Mouse (Mus musculus) hindbrain, embryonic 12.5 days (tissue): Measurements from ENCODE around the gene Atrip. TPM values are rescaled to one million over a fixed set of nuclear protein-coding genes. Genes with fewer than 3 reads are reported as not detected.
A peak's percentile ranks its signal among the peaks of the same experiment; 100 is the strongest.

Experiments used
- ATAC-seq: fragments of 200-750 bp; cut with Nextera tagmentation; 2 replicates; pipeline ENCODE4 v1.8.0; 2017; ENCODE audit warnings: moderate TSS enrichment; ENCODE audit not compliant: low FRiP score
- H3K27ac ChIP-seq: fragments of 300-500 bp; sonication (generic); 2 replicates; pipeline ENCODE4 v1.5.1; 2016; ENCODE audit warnings: mild to moderate bottlenecking
- H3K27me3 ChIP-seq: fragments of 300-500 bp; sonication (generic); 2 replicates; pipeline ENCODE4 v1.6.1; 2016; ENCODE audit warnings: mild to moderate bottlenecking
- H3K36me3 ChIP-seq: fragments of 300-500 bp; sonication (generic); 2 replicates; pipeline ENCODE4 v1.6.1; 2016; ENCODE audit warnings: mild to moderate bottlenecking
- H3K4me1 ChIP-seq: fragments of 300-500 bp; sonication (generic); 2 replicates; pipeline ENCODE4 v1.6.1; 2016
- H3K4me2 ChIP-seq: fragments of 300-500 bp; sonication (generic); replicated peaks from 2 replicates; pipeline ENCODE4 v1.6.1; 2016; ENCODE audit warnings: mild to moderate bottlenecking
- H3K4me3 ChIP-seq: fragments of 300-500 bp; sonication (generic); 2 replicates; pipeline ENCODE4 v1.5.1; 2016; ENCODE audit warnings: mild to moderate bottlenecking
- H3K9ac ChIP-seq: fragments of 300-500 bp; sonication (generic); 2 replicates; pipeline ENCODE4 v1.6.1; 2016; ENCODE audit warnings: mild to moderate bottlenecking, moderate library complexity
- H3K9me3 ChIP-seq: fragments of 300-500 bp; sonication (generic); replicated peaks from 2 replicates; pipeline ENCODE4 v1.6.1; 2016; ENCODE audit warnings: mild to moderate bottlenecking
- WGBS: fragments of 180-500 bp; shearing (Covaris S2); methylation state at CpG from one replicate; pipeline ENCODE4 v1.1.7; 2016; 5-methylcytosine and 5-hydroxymethylcytosine counted together
- polyA plus RNA-seq: library from polyadenylated mRNA; unstranded; fragments of >200 nt; fragmentation: Nextera tagmentation; extraction: Ambion mirVana; gene quantifications from 2 replicates; pipeline ENCODE4 v1.2.1, GENCODE M21; 2016

Atrip gene
- polyA plus RNA-seq, 1 experiment from 2014 or later = 29.3 TPM

- H3K36me3 ChIP-seq = peaks cover 19% of the 10 kb centered on the region
- peak overlapping the region; percentile 76 for H3K4me3 ChIP-seq
- peaks cover 22% of the 10 kb centered on the region for H3K4me1 ChIP-seq
- peak overlapping the region; percentile 78 for H3K27ac ChIP-seq
- H3K27me3 ChIP-seq = no peaks in the 10 kb centered on the region
- ATAC-seq = peak; percentile 57
- 7% methylated on average over 11 of the region's 11 CpGs for WGBS
- peak overlapping the region; percentile 88 for H3K9ac ChIP-seq
- H3K4me2 ChIP-seq = peak overlapping the region; percentile 92
- H3K9me3 ChIP-seq = no peaks in the 10 kb centered on the region
Measured at GRCm38 (mm10) chr9:109081749-109082123, 7.8 kb upstream of the Atrip start.

- 95% methylated on average over 3 of the region's 3 CpGs for WGBS
- Histone ChIP-seq H3K4me3 (no peak overlapping the region), H3K27ac (no peak overlapping the region), H3K4me1 (peaks cover 22% of the 10 kb centered on the region), H3K4me2 (no peak overlapping the region), H3K36me3 (peaks cover 19% of the 10 kb centered on the region), H3K27me3 (no peaks in the 10 kb centered on the region), H3K9ac (no peak overlapping the region), H3K9me3 (no peaks in the 10 kb centered on the region)
- ATAC-seq = no peak
Measured at GRCm38 (mm10) chr9:109080516-109080915, 6.6 kb upstream of the Atrip start.

- H3K4me3 ChIP-seq = no peak overlapping the region
- no peak overlapping the region for H3K27ac ChIP-seq
Measured at GRCm38 (mm10) chr9:109068095-109068735, 5.7 kb downstream of the Atrip start.

DNA sequence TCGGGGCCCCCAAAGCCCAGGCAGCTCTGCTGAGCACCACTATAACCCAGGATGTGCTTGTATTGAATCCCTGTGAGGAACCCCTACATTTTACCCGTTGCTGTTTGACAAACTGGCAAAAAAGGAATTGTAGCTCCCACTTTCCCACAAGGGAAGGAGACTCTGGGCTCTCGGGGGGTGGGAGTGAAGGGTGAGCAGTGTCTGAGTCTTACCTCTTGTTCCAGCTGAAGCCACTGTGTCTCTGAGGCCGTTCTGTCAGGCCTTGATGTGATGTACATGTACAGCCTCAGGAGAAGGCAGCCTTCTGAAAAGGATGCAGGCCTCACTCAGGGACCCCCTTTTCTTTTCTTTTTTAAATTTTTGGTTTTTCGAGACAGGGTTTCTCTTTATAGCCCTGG lies 13.0 kb downstream of the Atrip start:
- H3K36me3 ChIP-seq = peaks cover 81% of the 10 kb centered on the region
- H3K4me3 ChIP-seq = no peak overlapping the region
- no peak overlapping the region for H3K9ac ChIP-seq
- H3K27ac ChIP-seq = no peak overlapping the region
- no peaks in the 10 kb centered on the region for H3K27me3 ChIP-seq
- no peak overlapping the region for H3K4me2 ChIP-seq
- peaks cover 9% of the 10 kb centered on the region for H3K4me1 ChIP-seq
- no peak for ATAC-seq
- H3K9me3 ChIP-seq = no peaks in the 10 kb centered on the region
- WGBS = 87% methylated on average over 5 of the region's 5 CpGs

More at GRCm38 (mm10) chr9:109068095-109068735, 5.7 kb downstream of the Atrip start:
- no peaks in the 10 kb centered on the region for H3K27me3 ChIP-seq
- H3K9me3 ChIP-seq = no peaks in the 10 kb centered on the region
- no peak overlapping the region for H3K9ac ChIP-seq
- peaks cover 80% of the 10 kb centered on the region for H3K36me3 ChIP-seq
- WGBS = 94% methylated on average over 3 of the region's 3 CpGs
- H3K4me1 ChIP-seq = peaks cover 10% of the 10 kb centered on the region
- no peak overlapping the region for H3K4me2 ChIP-seq
- ATAC-seq = no peak

- H3K4me3 ChIP-seq = no peak overlapping the region
- no peaks in the 10 kb centered on the region for H3K9me3 ChIP-seq
- peak overlapping the region; percentile 46; the same call in 1 of the 2 replicates for H3K27ac ChIP-seq
- 0 out of 2 replicates have a peak, but pooled peaks have one; percentile 15 for ATAC-seq
- 94% methylated on average over 16 of the region's 16 CpGs for WGBS
- no peaks in the 10 kb centered on the region for H3K27me3 ChIP-seq
- peaks cover 12% of the 10 kb centered on the region for H3K4me1 ChIP-seq
- no peak overlapping the region for H3K9ac ChIP-seq
- H3K4me2 ChIP-seq = no peak overlapping the region
- H3K36me3 ChIP-seq = peaks cover 76% of the 10 kb centered on the region
Measured at GRCm38 (mm10) chr9:109060184-109060897, 13.6 kb downstream of the Atrip start.

DNA sequence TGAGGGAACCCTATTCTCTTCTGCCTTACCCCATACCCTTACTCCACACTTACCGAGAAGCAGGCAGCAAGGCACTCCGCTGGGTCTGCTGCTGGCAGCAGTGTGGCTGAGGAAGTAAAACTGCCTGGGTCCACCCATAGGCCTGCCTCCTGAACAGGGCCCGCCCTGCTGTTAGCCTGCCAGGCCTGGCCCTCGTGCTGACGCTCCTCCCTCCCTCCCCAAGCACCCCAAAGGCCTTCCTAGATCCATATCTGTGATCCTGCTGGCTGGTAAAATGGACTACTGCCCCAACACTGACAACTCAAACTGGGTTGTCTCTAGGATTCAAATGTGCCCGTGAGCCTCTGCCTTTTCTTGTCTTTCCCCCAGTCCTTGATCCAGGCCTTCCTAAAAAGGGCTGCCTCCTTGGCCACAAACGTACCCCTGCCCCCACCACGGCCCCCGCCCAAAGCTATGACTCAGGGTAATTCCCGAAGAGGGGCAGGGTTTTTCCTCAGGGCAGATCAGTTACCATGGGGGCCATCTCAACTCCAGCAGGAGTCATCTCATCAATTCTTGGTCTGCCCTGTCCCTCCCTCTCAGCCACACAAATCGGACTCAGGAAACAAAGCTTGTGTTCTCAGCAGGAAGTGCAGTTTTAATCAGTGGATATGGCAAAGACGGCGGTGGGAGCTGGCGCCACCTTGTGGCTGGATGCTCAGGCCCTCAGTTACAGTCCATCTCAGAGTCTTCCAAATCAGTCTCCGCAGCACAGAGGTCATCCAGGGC lies 14.6 kb downstream of the Atrip start, which contains the start of gene Trex1:
TSS of gene Trex1 (minus strand) at position 599 of the 768 bp plus-strand sequence.
- Histone ChIP-seq H3K4me1 (peaks cover 20% of the 10 kb centered on the region), H3K4me3 (peak within 1 kb of the TSS; percentile 12), H3K36me3 (peaks cover 66% of the 10 kb centered on the region), H3K27me3 (no peaks in the 10 kb centered on the region), H3K9ac (peak within 1 kb of the TSS; percentile 47), H3K4me2 (peak within 1 kb of the TSS; percentile 49), H3K9me3 (no peaks in the 10 kb centered on the region), H3K27ac (peak within 1 kb of the TSS; percentile 66)
- WGBS = 28% methylated on average over 15 of the region's 15 CpGs
- ATAC-seq = peak; percentile 67

GRCm38 (mm10) chr9:109058006-109058765 lies 15.7 kb downstream of the Atrip start:
- peak overlapping the region; percentile 47; the same call in 1 of the 2 replicates for H3K9ac ChIP-seq
- H3K36me3 ChIP-seq = peaks cover 54% of the 10 kb centered on the region
- H3K4me3 ChIP-seq = no peak overlapping the region
- no peaks in the 10 kb centered on the region for H3K27me3 ChIP-seq
- H3K9me3 ChIP-seq = no peaks in the 10 kb centered on the region
- no peak for ATAC-seq
- H3K27ac ChIP-seq = no peak overlapping the region
- peak overlapping the region; percentile 49; the same call in 1 of the 2 replicates for H3K4me2 ChIP-seq
- 95% methylated on average over 19 of the region's 19 CpGs for WGBS
- peaks cover 21% of the 10 kb centered on the region for H3K4me1 ChIP-seq

DNA sequence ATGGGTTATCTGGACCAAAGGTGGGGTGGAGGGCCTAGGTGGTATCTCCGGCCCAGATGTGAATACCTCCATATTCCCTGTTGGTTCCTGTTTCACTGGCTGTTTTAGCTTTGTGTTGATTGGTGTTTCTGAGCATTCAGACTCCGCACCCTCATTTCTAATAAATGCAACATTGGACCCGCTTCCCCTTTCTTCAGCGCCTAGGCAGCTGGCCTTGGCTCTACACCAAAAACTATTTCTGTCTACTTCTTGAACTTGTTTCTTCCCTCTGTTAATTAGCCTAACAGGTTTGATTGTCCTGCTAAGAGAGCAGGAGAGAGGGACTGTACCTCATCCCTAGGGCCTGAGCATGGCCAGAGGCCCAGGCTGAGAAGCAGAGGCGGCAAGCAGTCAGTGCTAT lies 16.4 kb downstream of the Atrip start:
- Histone ChIP-seq H3K4me2 (no peak overlapping the region), H3K27me3 (no peaks in the 10 kb centered on the region), H3K9ac (no peak overlapping the region), H3K4me1 (peaks cover 21% of the 10 kb centered on the region), H3K36me3 (peaks cover 48% of the 10 kb centered on the region), H3K9me3 (no peaks in the 10 kb centered on the region), H3K27ac (no peak overlapping the region), H3K4me3 (no peak overlapping the region)
- 95% methylated on average over 5 of the region's 5 CpGs for WGBS
- no peak for ATAC-seq

GRCm38 (mm10) chr9:109056916-109057315 lies 17.0 kb downstream of the Atrip start:
- WGBS = 96% methylated on average over 4 of the region's 4 CpGs
- Histone ChIP-seq H3K27me3 (no peaks in the 10 kb centered on the region), H3K27ac (no peak overlapping the region), H3K36me3 (peaks cover 43% of the 10 kb centered on the region), H3K4me1 (peaks cover 21% of the 10 kb centered on the region), H3K9ac (no peak overlapping the region), H3K9me3 (no peaks in the 10 kb centered on the region), H3K4me2 (no peak overlapping the region), H3K4me3 (no peak overlapping the region)
- ATAC-seq = no peak

DNA sequence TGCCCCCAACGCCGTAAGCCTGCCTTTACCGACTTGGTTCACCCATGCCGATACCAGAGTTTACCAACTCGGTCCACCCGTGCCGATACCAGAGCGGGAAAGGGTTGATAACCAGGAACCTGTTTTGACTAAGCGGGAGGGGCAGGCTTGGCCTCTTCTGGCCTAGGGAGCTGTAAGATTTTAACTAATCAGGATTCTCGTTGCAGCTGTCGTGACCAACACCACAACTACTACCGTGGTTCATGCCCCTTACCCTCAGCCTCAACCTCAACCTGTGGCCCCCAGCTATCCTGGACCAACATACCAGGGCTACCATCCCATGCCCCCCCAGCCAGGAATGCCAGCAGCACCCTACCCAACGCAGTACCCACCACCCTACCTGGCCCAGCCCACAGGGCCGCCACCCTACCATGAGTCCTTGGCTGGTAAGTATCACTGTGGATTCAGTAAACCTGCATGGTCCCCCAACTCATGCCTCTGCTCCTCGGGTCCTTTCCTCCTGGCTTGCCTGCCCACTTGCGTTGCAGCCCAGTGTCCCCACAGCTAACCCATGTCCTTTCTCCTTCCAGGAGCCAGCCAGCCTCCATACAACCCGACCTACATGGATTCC lies 17.7 kb downstream of the Atrip start:
- no peak for ATAC-seq
- H3K27me3 ChIP-seq = no peaks in the 10 kb centered on the region
- H3K9me3 ChIP-seq = no peaks in the 10 kb centered on the region
- H3K4me2 ChIP-seq = no peak overlapping the region
- no peak overlapping the region for H3K27ac ChIP-seq
- peaks cover 39% of the 10 kb centered on the region for H3K36me3 ChIP-seq
- H3K4me3 ChIP-seq = no peak overlapping the region
- H3K9ac ChIP-seq = no peak overlapping the region
- peaks cover 21% of the 10 kb centered on the region for H3K4me1 ChIP-seq
- WGBS = 91% methylated on average over 17 of the region's 17 CpGs

DNA sequence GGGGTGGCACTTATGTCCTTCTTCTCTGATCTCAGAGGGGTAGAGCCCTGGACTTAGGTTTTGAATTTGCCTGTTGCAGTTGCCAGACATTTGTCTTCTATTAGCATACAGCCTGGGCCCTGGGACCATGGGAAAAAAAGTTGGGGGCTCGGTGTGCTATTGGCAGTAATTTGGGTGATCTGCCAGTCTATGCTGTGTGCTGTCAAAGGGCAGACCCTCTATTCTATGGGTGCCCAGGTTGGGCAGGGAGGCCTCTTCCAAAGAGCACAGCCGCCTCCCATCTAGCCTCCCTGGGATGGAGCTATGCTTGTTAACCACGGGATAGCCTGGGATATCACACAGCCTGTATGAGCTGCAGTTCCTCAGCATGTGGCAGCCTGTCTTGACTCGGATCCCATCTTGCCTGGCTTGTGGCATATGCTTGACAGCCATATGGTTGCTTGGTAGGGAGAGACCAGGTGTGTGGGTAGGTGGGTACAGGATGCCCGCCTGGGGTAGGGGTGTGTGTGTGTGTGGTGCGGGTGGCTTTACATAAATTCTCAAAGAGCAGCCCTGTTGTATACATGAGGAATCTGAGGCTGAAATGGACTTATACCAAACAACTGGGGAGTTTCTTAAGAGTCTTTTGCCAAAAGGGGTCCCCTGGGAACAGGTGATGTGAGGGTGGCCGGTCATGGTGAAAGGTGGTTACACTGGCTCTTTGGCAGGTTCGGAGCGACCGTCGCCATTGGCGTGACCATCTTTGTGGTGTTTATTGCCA lies 18.5 kb downstream of the Atrip start:
- 92% methylated on average over 12 of the region's 12 CpGs for WGBS
- Histone ChIP-seq H3K9ac (0 out of 2 replicates have a peak overlapping the region, but pooled peaks have one; percentile 43), H3K36me3 (peaks cover 32% of the 10 kb centered on the region), H3K4me3 (peak overlapping the region; percentile 28), H3K27ac (no peak overlapping the region), H3K9me3 (no peaks in the 10 kb centered on the region), H3K27me3 (no peaks in the 10 kb centered on the region), H3K4me2 (peak overlapping the region; percentile 43), H3K4me1 (peaks cover 21% of the 10 kb centered on the region)
- no peak for ATAC-seq
